Mouse (Mus musculus) NIH3T3 (cell line): ENCODE measurements around the gene Timm17a.

Source experiments
- DNase-seq: peaks from one replicate; pipeline ENCODE4 v3.0.0-alpha.2; 2012; ENCODE audit warnings: low read depth

The Timm17a gene

GRCm38 (mm10) chr1:135313284-135314031, at the start of gene Timm17a:
Gene Timm17a, minus strand, starts transcription at chr1:135313778.
- peak; percentile 97 for DNase-seq

GRCm38 (mm10) chr1:135362115-135362514, 48.5 kb upstream of the Timm17a start:
- peak; percentile 48 for DNase-seq

DNA sequence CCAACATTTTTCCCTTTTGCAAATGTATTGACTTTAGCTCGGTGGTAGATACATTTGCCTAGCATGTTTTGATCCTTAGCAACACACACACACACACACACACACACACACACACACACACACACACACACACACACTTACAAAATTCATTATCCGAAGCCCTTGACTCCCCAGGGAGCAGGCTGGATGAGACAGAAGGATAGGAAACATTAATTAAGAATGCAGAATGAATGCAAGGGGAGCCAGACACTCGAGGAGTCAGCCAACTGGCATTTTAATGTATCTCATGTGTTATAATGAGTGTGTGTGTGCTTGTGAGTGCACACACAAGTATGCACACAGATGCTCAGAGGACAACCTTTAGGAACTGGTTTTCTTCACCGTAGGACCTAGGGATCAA, 47.9 kb upstream of the Timm17a start:
- DNase-seq = peak; percentile 64

GRCm38 (mm10) chr1:135359071-135359470, 45.5 kb upstream of the Timm17a start:
- peak; percentile 96 for DNase-seq

DNA sequence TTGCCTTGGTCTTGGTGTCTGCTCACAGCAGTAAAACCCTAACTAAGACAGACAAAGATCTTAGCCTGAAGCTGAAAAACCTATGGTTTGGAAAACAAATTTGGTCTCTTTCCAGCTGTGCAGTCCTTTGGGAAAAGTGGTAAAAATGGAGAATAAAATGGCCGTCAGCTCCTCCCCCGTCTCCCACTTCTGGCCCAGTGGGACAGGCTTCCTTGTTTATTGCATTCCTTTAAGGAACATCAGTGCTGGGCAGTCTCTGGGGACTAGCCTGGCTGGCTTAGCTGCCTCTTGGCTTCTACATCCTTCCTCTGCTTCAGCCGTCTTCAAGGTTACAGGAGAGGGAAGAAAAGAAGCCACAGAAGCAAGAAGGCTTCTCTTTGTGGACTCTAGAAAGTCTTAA, 38.4 kb upstream of the Timm17a start:
- peak; percentile 87 for DNase-seq

- peak; percentile 91 for DNase-seq
These were observed 34.1 kb upstream of the Timm17a start for GRCm38 (mm10) chr1:135347498-135348169.

DNA sequence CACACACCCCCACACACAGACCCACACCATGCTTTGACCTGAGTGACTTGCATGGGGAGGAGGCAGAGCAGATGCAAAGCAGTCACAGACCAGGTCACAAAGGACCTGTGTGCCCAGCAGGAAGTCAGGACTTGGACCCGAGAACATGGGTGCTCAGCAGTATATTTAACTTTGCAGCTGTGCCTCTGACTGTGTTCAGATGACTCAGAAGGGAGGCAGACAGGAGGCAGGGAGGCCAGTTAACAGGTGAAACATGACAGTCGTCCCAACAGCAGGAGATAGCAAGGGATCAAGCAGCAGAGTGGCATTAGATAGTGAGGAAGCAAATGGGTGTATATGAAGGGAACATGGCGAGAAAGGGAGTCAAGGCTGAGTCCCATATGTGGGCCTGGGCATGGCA, 33.3 kb upstream of the Timm17a start:
- no peak for DNase-seq

DNA sequence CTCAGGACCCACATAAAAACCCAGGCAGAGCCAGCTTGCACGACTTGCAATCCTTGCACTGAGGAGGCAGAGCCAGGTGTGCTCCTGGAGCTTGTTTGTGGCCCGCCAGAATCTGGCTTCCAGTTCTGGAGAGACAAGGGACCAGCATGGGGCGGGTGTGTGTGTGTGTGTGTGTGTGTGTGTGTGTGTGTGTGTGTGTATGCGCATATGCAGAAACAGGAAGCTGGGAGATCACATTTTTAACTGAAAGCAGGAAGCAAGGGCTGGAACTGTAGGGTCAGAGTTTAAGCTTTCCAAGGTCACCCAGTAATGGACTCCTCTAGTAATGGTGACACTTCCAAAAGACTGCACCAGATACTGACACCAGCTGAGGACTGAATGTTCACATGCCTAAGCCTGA, 30.4 kb upstream of the Timm17a start:
- DNase-seq = no peak

GRCm38 (mm10) chr1:135341947-135342346, 28.4 kb upstream of the Timm17a start:
- DNase-seq = peak; percentile 70

GRCm38 (mm10) chr1:135330578-135330977, 17.0 kb upstream of the Timm17a start:
- no peak for DNase-seq

- DNase-seq = no peak
These were observed 14.8 kb upstream of the Timm17a start for GRCm38 (mm10) chr1:135328368-135328767.

- no peak for DNase-seq
These were observed 12.4 kb upstream of the Timm17a start for GRCm38 (mm10) chr1:135325934-135326333.

- peak; percentile 89 for DNase-seq
These were observed 11.0 kb upstream of the Timm17a start, which contains the start of gene Lmod1 for GRCm38 (mm10) chr1:135324571-135324970. Gene Lmod1, plus strand, starts transcription at chr1:135324807.

- peak; percentile 86 for DNase-seq
These were observed 9.9 kb upstream of the Timm17a start for GRCm38 (mm10) chr1:135323367-135323901.

GRCm38 (mm10) chr1:135312201-135312600, 1.4 kb downstream of the Timm17a start:
- no peak for DNase-seq

DNA sequence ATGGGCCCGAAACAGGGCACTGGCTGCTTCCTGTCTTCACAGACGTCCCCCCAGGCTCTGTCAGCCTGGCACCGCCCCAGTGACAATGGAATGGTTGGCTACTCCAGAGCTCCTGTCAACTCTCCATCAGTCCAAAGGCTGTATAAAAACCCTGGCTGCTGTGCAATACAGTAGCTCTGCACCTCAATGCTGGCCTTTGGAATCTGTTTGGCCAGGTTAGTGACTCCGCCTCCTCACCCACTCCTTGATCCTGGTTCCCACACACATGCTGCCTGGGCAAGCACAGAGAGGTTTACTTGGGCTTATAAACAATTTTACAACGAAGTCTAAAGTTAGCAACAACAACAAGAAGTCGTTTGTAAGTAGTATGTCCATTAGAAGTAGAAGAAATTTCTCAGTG, 2.2 kb downstream of the Timm17a start:
- DNase-seq = no peak

DNA sequence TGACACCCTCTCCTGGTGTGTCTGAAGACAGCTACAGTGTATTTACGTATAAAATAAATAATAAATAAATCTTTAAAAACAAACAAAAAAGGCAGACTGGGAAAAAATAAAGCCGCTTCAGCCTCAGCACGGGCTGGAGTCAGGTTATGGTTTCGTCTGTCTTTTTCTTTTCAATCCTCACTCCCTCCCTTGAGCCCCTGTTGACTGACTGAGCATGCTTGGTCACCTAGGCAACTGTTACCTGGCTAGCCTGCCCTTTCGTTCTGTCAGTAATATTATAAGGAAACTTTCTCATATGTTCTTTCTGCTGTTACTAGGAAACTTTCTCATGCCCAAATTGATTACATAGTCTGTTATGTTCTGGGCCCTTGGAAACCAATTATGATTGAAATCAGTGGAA, 22.7 kb downstream of the Timm17a start:
- no peak for DNase-seq

DNA sequence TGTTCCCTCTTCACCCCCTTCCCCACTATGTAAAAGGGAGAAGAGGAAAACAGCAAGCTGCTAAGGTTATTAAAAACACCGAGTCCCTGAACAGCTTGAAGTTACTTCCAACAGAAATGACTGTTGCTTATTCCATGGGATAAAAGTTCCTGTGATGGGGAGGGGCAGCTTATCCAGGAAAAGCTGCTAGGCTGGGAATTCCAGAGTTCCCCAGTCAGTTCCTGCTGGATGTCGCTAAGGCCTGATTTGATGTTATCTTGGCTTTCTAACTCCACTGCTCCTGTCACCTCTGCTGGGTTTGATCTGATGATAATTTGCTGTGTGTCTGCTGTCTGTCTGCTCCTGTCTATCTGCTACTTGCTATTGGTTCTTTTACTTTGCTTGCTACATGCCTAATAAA, 27.3 kb downstream of the Timm17a start:
- no peak for DNase-seq

- peak; percentile 76 for DNase-seq
These were observed 29.7 kb downstream of the Timm17a start, which contains the start of gene Rnpep for GRCm38 (mm10) chr1:135283826-135284291. Gene Rnpep, minus strand, starts transcription at chr1:135284084.

GRCm38 (mm10) chr1:135283287-135283825, 30.2 kb downstream of the Timm17a start:
- peak; percentile 51 for DNase-seq

DNA sequence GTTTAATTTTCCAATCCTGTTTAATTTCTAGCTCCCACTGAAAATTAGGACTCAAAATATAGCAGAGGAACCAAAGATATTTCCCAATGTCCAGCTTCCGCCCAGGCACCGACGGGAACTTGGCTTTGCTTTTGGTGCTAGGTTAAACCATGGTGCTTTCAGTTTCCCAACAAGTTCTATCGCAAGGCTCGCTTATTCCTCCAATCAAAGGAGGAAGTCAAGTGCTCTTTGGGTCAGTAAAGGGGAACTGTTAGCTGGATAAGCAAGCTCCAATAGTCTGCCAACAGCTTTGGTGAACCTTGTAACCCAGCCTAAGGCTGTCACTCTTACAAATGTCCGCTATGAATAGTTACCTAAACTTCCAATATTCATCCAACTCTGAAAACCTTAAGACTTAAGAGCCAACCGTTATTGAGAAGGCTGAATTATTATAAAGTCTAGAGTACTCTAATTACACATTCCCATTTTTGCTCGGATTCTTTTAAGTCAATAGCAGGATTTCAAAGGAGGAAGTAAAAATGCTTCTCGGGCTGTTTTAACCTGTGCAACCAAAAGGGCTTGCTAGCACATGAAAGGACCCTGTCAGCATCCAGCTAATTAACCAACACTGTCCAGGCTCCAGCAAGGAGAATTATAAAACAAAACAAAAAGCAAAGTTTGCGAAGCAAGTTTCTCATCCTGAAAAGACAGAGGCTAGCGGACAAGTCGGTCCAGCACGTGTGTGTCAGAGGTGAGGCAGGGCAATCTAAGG, 30.9 kb downstream of the Timm17a start:
- peak; percentile 56 for DNase-seq

DNA sequence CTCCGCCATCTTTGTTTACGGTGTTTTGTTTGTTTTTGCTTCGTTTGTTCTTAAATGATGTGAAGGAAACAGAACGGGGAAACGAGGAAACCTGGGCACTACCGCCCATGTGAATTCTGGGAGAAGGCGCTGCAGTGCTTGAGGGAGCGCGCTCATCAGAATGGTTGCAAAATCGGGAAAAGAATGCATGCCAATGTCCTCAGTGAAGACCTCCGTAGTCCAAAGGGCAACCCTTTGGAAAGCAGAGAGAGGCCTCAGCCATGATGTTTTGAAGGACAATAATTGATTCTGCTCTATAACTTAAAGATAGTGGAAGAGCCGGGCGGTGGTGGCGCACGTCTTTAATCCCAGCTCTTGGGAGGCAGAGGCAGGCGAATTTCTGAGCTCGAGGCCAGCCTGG, 31.7 kb downstream of the Timm17a start:
- DNase-seq = no peak
